Mouse (Mus musculus) forebrain, embryonic 16.5 days (tissue): Measurements from ENCODE around the gene Grip1. TPM values are rescaled to one million over a fixed set of nuclear protein-coding genes. Genes with fewer than 3 reads are reported as not detected.
A peak's percentile ranks its signal among the peaks of the same experiment; 100 is the strongest.

Experiments
- ATAC-seq: fragments of 200-750 bp; cut with Nextera tagmentation; 2 replicates; pipeline ENCODE4 v1.8.0; 2017; ENCODE audit warnings: mild to moderate bottlenecking, moderate library complexity
- H3K27ac ChIP-seq: fragments of 300-500 bp; sonication (generic); 2 replicates; pipeline ENCODE4 v1.5.1; 2014; ENCODE audit warnings: low read length, control low read depth
- H3K27me3 ChIP-seq: fragments of 300-500 bp; sonication (generic); replicated peaks from 2 replicates; pipeline ENCODE4 v1.6.1; 2014; ENCODE audit warnings: low read length; ENCODE audit not compliant: control insufficient read depth, insufficient read depth
- H3K36me3 ChIP-seq: fragments of 300-500 bp; sonication (generic); 2 replicates; pipeline ENCODE4 v1.6.1; 2014; ENCODE audit not compliant: control insufficient read depth, insufficient read depth
- H3K4me1 ChIP-seq: fragments of 300-500 bp; sonication (generic); replicated peaks from 2 replicates; pipeline ENCODE4 v1.6.1; 2014; ENCODE audit warnings: low read length; ENCODE audit not compliant: control insufficient read depth, insufficient read depth
- H3K4me2 ChIP-seq: fragments of 300-500 bp; sonication (generic); 2 replicates; pipeline ENCODE4 v1.6.1; 2014; ENCODE audit warnings: mild to moderate bottlenecking, low read length, control low read depth
- H3K4me3 ChIP-seq: fragments of 300-500 bp; sonication (generic); replicated peaks from 2 replicates; pipeline ENCODE4 v1.5.1; 2014; ENCODE audit warnings: mild to moderate bottlenecking, low read length, control low read depth
- H3K9ac ChIP-seq: fragments of 300-500 bp; sonication (generic); replicated peaks from 2 replicates; pipeline ENCODE4 v1.6.1; 2014; ENCODE audit warnings: low read depth, low read length, control low read depth
- H3K9me3 ChIP-seq: fragments of 300-500 bp; sonication (generic); 2 replicates; pipeline ENCODE4 v1.6.1; 2016; ENCODE audit warnings: low read length; ENCODE audit not compliant: control insufficient read depth
- WGBS: fragments of 180-500 bp; shearing (Covaris S2); extraction: QIAGEN DNeasy Blood & Tissue Kit; methylation state at CpG from one replicate; pipeline ENCODE4 v1.1.7; 2014; 5-methylcytosine and 5-hydroxymethylcytosine counted together
- polyA plus RNA-seq: library from polyadenylated mRNA; unstranded; fragments of >200 nt; fragmentation: Nextera tagmentation; extraction: Ambion mirVana; gene quantifications from 2 replicates; pipeline ENCODE4 v1.2.1, GENCODE M21; 2015

Grip1 gene
- polyA plus RNA-seq, 1 experiment from 2014 or later, result 20.1 TPM

DNA sequence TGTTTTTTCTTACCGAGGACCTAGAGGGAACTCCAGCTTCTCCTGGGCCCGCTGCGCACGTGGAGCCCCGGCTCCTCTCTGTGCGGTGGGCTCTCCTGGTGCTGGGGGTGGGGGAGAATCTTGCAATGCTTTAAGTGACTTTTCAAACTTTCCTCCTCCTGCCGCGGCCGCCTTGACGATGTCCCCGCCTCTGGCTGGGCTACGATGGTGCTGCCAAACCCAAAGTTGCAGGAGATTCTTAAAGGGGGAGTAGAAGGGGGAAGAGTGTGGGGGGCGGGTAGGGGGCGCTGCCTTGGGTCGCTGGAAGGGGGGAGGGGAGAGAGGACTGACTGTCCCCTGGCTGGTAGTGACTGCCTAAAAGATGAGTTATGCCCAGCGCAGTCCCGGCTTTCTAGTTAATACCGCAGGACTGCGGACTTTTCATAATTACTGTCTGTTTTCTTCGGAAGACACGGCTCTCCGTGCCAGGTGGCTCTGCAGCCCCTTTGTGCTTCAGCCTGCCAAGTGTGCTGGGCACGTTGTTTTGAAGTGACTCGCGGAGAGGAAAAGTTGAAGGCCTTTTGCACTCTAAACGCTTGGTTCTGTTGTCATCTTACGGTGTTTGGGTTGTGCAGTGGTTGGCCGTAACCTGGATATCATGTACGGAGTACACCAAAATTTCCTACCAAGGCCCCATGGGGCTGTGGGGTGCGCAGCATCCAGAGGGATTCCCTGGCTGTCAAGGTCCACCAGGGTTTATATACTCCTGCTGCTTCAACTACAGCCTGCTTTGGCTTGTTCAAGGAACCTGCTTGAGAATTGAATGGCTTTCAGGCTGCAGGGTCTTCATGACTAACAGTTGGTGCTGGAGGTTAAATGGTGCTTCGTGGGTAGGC, 1.3 kb downstream of the Grip1 start:
- no peaks in the 10 kb centered on the region for H3K27me3 ChIP-seq
- H3K9me3 ChIP-seq, result no peaks in the 10 kb centered on the region
- peak overlapping the region; percentile 79 for H3K9ac ChIP-seq
- WGBS, result under 1% methylated on average over 29 of the region's 31 CpGs
- ATAC-seq, result peak; percentile 19
- no peak overlapping the region for H3K27ac ChIP-seq
- peak overlapping the region; percentile 84 for H3K4me3 ChIP-seq
- H3K4me1 ChIP-seq, result peaks cover 20% of the 10 kb centered on the region
- H3K4me2 ChIP-seq, result peak overlapping the region; percentile 64
- no peaks in the 10 kb centered on the region for H3K36me3 ChIP-seq

DNA sequence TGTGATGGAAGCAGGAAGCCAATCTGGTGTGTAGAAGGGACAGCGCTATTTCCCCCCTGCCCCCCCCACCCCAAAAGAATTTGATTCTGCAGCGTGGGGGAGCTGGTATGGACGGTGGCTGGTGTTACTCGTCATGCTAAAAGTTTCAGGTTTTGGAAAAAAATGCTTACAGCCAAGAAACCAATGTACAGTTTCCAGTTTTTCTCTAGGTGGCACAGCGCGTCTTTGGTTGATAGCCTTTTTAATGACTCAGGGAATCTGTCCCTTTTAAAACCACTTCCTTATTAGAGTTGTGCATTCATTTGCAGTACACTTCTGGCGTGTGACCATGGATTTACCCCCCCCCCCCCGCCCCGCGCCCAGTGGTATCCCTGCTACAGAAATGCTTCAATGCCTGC, 1.9 kb downstream of the Grip1 start:
- Histone ChIP-seq H3K9me3 (no peaks in the 10 kb centered on the region), H3K36me3 (no peaks in the 10 kb centered on the region), H3K4me2 (peak overlapping the region; percentile 64), H3K27ac (no peak overlapping the region), H3K27me3 (no peaks in the 10 kb centered on the region), H3K4me3 (peak overlapping the region; percentile 84), H3K4me1 (peaks cover 20% of the 10 kb centered on the region), H3K9ac (peak overlapping the region; percentile 79)
- 10% methylated on average over 10 of the region's 10 CpGs for WGBS
- no peak for ATAC-seq

DNA sequence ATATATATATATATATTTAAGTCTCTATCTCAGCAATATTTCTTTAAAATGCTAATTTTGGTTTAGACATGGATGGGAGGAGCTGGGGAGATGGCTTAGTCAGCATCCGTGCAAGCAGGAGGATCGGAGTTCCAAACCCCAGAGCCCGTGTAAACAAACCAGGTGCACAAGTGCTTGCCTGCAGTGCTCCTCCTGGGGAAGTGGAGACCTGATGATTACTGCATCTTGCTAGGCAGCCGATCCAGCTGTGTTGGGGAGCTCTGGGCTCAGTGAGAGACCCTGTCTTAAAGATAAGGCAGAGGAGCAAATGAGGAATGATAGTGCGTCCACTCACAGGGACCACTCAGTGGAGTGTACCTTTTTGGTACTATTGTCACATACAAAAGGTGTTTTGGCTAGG, 3.5 kb downstream of the Grip1 start:
- no peaks in the 10 kb centered on the region for H3K9me3 ChIP-seq
- H3K9ac ChIP-seq, result no peak overlapping the region
- H3K4me1 ChIP-seq, result peaks cover 20% of the 10 kb centered on the region
- no peak overlapping the region for H3K27ac ChIP-seq
- no peaks in the 10 kb centered on the region for H3K36me3 ChIP-seq
- 92% methylated on average over 5 of the region's 5 CpGs for WGBS
- no peak overlapping the region for H3K4me3 ChIP-seq
- ATAC-seq, result no peak
- no peaks in the 10 kb centered on the region for H3K27me3 ChIP-seq
- H3K4me2 ChIP-seq, result no peak overlapping the region

DNA sequence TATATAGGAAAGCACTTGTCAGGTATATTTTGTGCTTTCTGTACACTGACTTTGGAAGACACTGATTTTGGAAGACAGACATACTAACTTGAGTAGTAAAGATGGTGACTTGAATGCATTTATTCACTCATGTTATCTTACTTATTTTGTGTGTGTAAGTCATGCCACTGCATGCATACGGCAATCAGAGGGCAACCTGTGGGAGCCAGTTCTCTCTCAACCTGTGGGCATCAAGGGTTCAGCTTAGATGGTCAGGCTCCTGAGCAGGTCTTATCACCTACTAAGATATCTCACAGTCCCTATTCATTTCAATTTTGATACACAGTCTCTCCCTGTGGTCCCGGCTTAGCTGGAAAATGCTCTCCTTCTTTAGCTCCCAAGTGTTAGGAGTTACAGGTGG, 5.4 kb downstream of the Grip1 start:
- peaks cover 14% of the 10 kb centered on the region for H3K4me1 ChIP-seq
- H3K9ac ChIP-seq, result no peak overlapping the region
- 93% methylated on average over 2 of the region's 2 CpGs for WGBS
- H3K27ac ChIP-seq, result no peak overlapping the region
- H3K27me3 ChIP-seq, result no peaks in the 10 kb centered on the region
- H3K9me3 ChIP-seq, result no peaks in the 10 kb centered on the region
- H3K36me3 ChIP-seq, result no peaks in the 10 kb centered on the region
- H3K4me3 ChIP-seq, result no peak overlapping the region
- H3K4me2 ChIP-seq, result no peak overlapping the region
- ATAC-seq, result no peak

DNA sequence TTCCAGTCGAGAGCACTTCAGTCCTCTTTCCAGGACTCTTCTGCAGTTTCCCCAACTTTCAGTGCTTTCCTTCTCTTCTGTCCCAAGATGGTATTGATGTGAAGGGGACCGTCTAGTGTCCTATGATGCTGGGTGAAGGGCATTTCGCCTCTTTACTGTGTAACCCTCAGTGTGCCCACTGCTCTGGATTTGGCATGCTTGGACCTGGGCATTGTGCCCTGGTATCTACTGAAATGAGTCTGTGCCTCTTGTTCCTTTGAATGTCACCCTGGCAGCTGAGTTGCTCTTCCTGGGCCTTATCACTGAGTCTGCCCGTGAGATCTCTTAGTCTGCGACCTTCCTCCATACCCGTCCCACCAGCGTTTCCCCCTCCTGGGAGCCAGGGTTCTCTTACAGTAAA, 9.7 kb downstream of the Grip1 start:
- no peaks in the 10 kb centered on the region for H3K9me3 ChIP-seq
- H3K4me2 ChIP-seq, result no peak overlapping the region
- no peak overlapping the region for H3K27ac ChIP-seq
- WGBS, result 94% methylated on average over 7 of the region's 7 CpGs
- H3K4me3 ChIP-seq, result no peak overlapping the region
- no peaks in the 10 kb centered on the region for H3K27me3 ChIP-seq
- H3K4me1 ChIP-seq, result no peaks in the 10 kb centered on the region
- no peak overlapping the region for H3K9ac ChIP-seq
- H3K36me3 ChIP-seq, result no peaks in the 10 kb centered on the region
- no peak for ATAC-seq

DNA sequence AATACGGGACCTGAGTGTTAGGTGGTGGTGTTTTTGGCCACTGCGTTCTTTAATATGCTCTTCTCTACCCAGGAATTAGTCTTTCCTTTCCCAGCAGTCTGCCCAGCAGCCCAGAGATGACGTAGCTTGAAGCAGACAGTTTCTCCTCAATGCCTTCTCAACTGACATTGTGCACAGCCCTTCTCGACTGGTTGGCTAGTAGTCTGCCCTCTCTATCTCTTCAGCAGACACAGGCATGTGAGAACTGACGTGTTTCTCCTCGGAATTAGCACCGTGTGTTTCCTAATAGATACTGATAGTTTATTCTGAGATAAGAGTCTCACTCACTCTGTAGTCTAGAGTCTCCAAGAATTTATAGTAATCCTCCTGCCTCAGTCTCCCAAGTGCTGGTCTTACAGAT, 10.2 kb downstream of the Grip1 start:
- Histone ChIP-seq H3K27ac (no peak overlapping the region), H3K27me3 (no peaks in the 10 kb centered on the region), H3K4me1 (no peaks in the 10 kb centered on the region), H3K9ac (no peak overlapping the region), H3K4me3 (no peak overlapping the region), H3K4me2 (no peak overlapping the region), H3K36me3 (no peaks in the 10 kb centered on the region), H3K9me3 (no peaks in the 10 kb centered on the region)
- WGBS, result 92% methylated on average over 7 of the region's 7 CpGs
- ATAC-seq, result no peak

DNA sequence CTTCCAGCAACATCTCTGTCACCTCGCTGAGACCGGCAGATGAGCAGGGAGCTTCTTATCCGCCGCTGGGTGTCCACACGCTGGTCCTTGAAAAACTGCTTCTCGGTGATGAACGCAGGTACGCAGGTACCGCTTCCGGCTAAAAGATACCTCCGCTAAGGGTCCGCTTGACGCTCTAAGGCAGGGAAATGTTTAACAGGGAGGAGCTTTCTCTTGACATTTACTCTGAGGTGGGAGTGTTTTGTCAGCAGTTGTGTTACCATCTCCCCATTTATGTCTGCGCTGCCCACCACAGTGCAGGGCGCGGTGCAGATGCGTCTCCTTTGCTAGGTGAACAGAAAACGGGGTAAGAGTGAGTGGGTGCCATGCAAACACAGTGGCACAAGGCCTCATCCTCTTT, 14.3 kb downstream of the Grip1 start:
- no peak for ATAC-seq
- no peak overlapping the region for H3K4me2 ChIP-seq
- 94% methylated on average over 18 of the region's 18 CpGs for WGBS

DNA sequence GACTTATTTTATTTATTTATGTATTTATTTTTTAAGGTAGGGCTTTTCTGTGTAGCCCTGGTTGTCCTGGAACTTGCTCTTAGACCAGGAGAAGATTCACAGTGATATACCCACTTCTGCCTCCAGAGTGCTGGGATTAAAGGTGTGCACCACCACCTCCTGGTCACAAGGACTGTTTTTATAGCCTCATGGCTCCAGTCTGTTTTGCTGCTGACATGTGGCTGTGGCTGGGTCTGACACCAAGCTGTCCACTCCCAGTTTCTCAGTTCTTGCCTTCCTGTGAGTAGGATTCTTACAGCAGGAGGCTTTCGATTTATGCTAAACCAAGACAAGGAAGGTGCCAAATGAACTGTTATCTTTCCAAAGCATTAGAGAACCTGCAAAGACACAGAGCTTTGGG, 16.5 kb downstream of the Grip1 start:
- Histone ChIP-seq H3K9me3 (no peaks in the 10 kb centered on the region), H3K9ac (no peak overlapping the region), H3K4me2 (no peak overlapping the region), H3K27me3 (no peaks in the 10 kb centered on the region), H3K4me1 (no peaks in the 10 kb centered on the region), H3K36me3 (no peaks in the 10 kb centered on the region), H3K4me3 (no peak overlapping the region), H3K27ac (no peak overlapping the region)
- ATAC-seq, result no peak
- 90% methylated on average over 1 of the region's 1 CpGs for WGBS

More for the DNA sequence above, 14.3 kb downstream of the Grip1 start:
- Histone ChIP-seq H3K4me3 (no peak overlapping the region), H3K9me3 (no peaks in the 10 kb centered on the region), H3K27me3 (no peaks in the 10 kb centered on the region), H3K9ac (no peak overlapping the region), H3K4me1 (no peaks in the 10 kb centered on the region), H3K27ac (no peak overlapping the region), H3K36me3 (no peaks in the 10 kb centered on the region)

DNA sequence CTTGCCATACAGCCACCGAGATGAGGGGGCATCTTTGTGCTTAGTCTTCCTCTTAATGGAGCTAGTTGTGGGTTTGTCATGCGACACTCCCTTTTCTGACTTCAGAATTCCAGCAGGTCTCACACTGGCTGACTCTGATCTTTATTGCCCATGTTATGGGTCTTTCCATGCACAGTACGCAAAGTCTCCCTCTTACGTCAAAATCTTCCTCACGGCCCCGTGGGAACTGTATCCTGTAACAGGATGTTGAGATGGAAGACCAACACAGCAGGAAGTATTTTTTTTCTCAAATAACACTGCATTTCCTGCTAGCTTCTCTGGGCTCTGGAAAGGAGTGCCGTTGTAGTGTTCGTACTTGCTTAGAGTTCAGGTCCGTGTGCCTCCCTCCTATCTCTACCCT, 21.5 kb downstream of the Grip1 start:
- whole genome bisulfite sequencing, result 89% methylated on average over 9 of the region's 9 CpGs
- no peaks in the 10 kb centered on the region for H3K36me3 ChIP-seq
- H3K27ac ChIP-seq, result no peak overlapping the region
- H3K4me2 ChIP-seq, result no peak overlapping the region
- H3K9me3 ChIP-seq, result no peaks in the 10 kb centered on the region
- H3K27me3 ChIP-seq, result no peaks in the 10 kb centered on the region
- no peak for ATAC-seq
- H3K9ac ChIP-seq, result no peak overlapping the region
- H3K4me1 ChIP-seq, result no peaks in the 10 kb centered on the region
- no peak overlapping the region for H3K4me3 ChIP-seq
